9 mouse cellular contexts compared by ENCODE assay signal in the genomic region with DNA sequence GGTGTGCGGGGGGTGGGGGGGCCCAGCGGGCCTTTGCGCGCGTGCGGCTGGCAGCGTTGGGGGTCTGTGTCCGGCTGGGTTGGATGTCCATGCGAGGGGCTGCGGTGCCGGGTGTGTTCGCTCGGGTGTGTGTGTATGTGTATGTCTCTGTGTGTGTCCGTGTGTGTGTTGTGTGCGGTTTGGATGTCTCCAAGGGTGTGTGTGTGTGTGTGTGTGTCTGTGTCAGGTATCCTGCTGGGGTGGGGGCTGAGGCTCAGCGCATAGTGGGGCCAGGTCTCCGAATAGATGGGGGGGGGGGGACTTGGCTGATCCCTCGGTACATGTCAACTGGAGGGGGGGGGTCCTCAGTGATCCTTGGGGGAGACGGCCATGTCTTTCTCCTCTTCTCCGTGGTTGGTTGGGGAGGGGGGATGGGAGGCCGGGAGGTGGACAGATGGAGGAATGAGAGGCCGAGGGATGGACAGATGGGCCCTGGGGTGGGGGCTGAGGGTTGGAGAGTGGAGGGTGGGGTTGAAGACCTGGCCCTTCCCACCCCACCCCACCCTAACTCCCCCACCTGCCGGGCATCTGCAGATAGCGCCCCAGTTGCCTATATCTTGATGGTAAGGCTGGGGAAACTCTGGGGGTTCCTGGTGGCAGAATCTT. TPM values are rescaled to one million over a fixed set of nuclear protein-coding genes. Genes with fewer than 3 reads are reported as not detected.
A peak's percentile ranks its signal among the peaks of the same experiment; 100 is the strongest.
DNase-seq lines count a peak whose midpoint lies in the region; ATAC-seq and TF ChIP-seq lines count a peak whose summit lies in the region.
"Had no signal": no experiment of that assay in that cellular context is flagged by ENCODE, and none has a peak within 500 bp of the region (broad histone marks: within the 10 kb centered on the region; RNA-seq: fewer than 3 reads in every experiment).

No protein-coding gene starts in this region.

- peak overlapping the region; percentile 95 for H3K4me2 ChIP-seq in limb, embryonic 12.5 days
- H3K4me2 ChIP-seq in stomach, postnatal 0 days (replicated peaks; ENCODE audit: low read depth) = peak overlapping the region; percentile 99

- ATAC-seq in erythroblast, adult 5-6 weeks (replicated peaks; ENCODE audit: low FRiP score, poor library complexity, severe bottlenecking) = no peak
- ATAC-seq in limb, embryonic 12.5 days (ENCODE audit: insufficient number of reproducible peaks, insufficient read depth, low FRiP score, low TSS enrichment, low read depth) = peak; percentile 37; the same call in 1 of the 2 replicates
- ATAC-seq in stomach, postnatal 0 days (ENCODE audit: low FRiP score, low TSS enrichment) = peak; percentile 19; the same call in 1 of the 2 replicates

- peak overlapping the region; percentile 78 for H3K27ac ChIP-seq in limb, embryonic 12.5 days
- no peak overlapping the region for H3K27ac ChIP-seq in stomach, postnatal 0 days (replicated peaks)

- no peaks in the 10 kb centered on the region for H3K36me3 ChIP-seq in erythroblast, embryonic 14.5 days (ENCODE audit: control insufficient read depth)
- peaks cover 32% of the 10 kb centered on the region for H3K36me3 ChIP-seq in limb, embryonic 12.5 days
- H3K36me3 ChIP-seq in stomach, postnatal 0 days (ENCODE audit: control insufficient read depth, insufficient read depth, low read length) = no peaks in the 10 kb centered on the region

- H3K27me3 ChIP-seq in erythroblast, embryonic 14.5 days (ENCODE audit: control insufficient read depth) = peaks cover 20% of the 10 kb centered on the region
- no peaks in the 10 kb centered on the region for H3K27me3 ChIP-seq in limb, embryonic 12.5 days
- no peaks in the 10 kb centered on the region for H3K27me3 ChIP-seq in stomach, postnatal 0 days (ENCODE audit: control insufficient read depth, insufficient read depth, low read length)

- H3K4me1 ChIP-seq in erythroblast, embryonic 14.5 days (ENCODE audit: control insufficient read depth) = peaks cover 4% of the 10 kb centered on the region; the same call in 1 of the 2 replicates
- H3K4me1 ChIP-seq in limb, embryonic 12.5 days (replicated peaks) = peaks cover 15% of the 10 kb centered on the region
- 0 out of 2 replicates have a peak, but pooled peaks cover 2% of the 10 kb centered on the region for H3K4me1 ChIP-seq in stomach, postnatal 0 days (replicated peaks; ENCODE audit: control insufficient read depth, insufficient read depth)

- TF ChIP-seq EP300 in stomach, postnatal 0 days (optimal IDR thresholded peaks at IDR 0.05) = no peak

- DNase-seq in right cerebral cortex, postnatal 10 days (ENCODE audit: low spot score in 2 of 2) = peak; percentile 45 to 47
- no peak for DNase-seq in right cerebral cortex, adult 18-20 months
- no peak for DNase-seq in stomach, postnatal 0 days (ENCODE audit: low spot score)
- DNase-seq in adrenal gland, postnatal 36 days = no peak
- DNase-seq in spleen, adult 18-20 months = no peak

- under 1% methylated on average over 24 of the region's 24 CpGs for WGBS in limb, embryonic 12.5 days
- 5% methylated on average over 18 of the region's 24 CpGs for WGBS in stomach, postnatal 0 days

- H3K4me3 ChIP-seq in erythroblast, embryonic 14.5 days (replicated peaks) = peak overlapping the region; percentile 53
- H3K4me3 ChIP-seq in limb, embryonic 12.5 days (replicated peaks) = peak overlapping the region; percentile 90
- H3K4me3 ChIP-seq in stomach, postnatal 0 days (ENCODE audit: low read depth, low read length) = peak overlapping the region; percentile 67

- H3K9ac ChIP-seq in limb, embryonic 12.5 days (replicated peaks) = peak overlapping the region; percentile 92
- H3K9ac ChIP-seq in stomach, postnatal 0 days (ENCODE audit: low read length) = peak overlapping the region; percentile 71

- no peak for TF ChIP-seq CTCF in stomach, postnatal 0 days (IDR thresholded peaks at IDR 0.05; ENCODE audit: low read depth)

- no peaks in the 10 kb centered on the region for H3K9me3 ChIP-seq in erythroblast, embryonic 14.5 days (ENCODE audit: control insufficient read depth, low read length)
- H3K9me3 ChIP-seq in limb, embryonic 12.5 days = no peaks in the 10 kb centered on the region; the same call in 1 of the 2 replicates
- H3K9me3 ChIP-seq in stomach, postnatal 0 days (ENCODE audit: control insufficient read depth, low read length) = no peaks in the 10 kb centered on the region

RNA-seq across cellular contexts. Expression of gene Lrfn1, which starts 0.7 kb away (rescaled TPM):
- polyA plus RNA-seq in erythroblast, embryonic 14.5 days (2012) = 0.02 TPM in 2 replicates
- 6.9 TPM in 1 of 2 replicates, not detected in the other for total RNA-seq in erythroblast, adult 5-6 weeks (2015; ENCODE audit: low replicate concordance)
- total RNA-seq in erythroblast, adult 5-6 weeks (2017; ENCODE audit: low replicate concordance) = not detected in 2 replicates
- 7.5 and 7.9 TPM in 2 replicates for polyA plus RNA-seq in limb, embryonic 12.5 days (2016; fragmentation: Nextera tagmentation; extraction: Ambion mirVana)
- polyA plus RNA-seq in stomach, postnatal 0 days (2015; fragmentation: Nextera tagmentation; extraction: Ambion mirVana) = 0.96 and 1.3 TPM in 2 replicates
- total RNA-seq in adrenal gland, postnatal 36 days (2021) = 10 to 100 TPM; 15.6 to 17.5 TPM

RNA-seq across cellular contexts. Expression of gene Gmfg, which starts 15.2 kb away (rescaled TPM):
- 0.03 and 0.12 TPM in 2 replicates for polyA plus RNA-seq in erythroblast, embryonic 14.5 days (2012)
- 69.4 and 105 TPM in 2 replicates for total RNA-seq in erythroblast, adult 5-6 weeks (2015; ENCODE audit: low replicate concordance)
- total RNA-seq in erythroblast, adult 5-6 weeks (2017; ENCODE audit: low replicate concordance) = 115 and 118 TPM in 2 replicates
- polyA plus RNA-seq in limb, embryonic 12.5 days (2016; fragmentation: Nextera tagmentation; extraction: Ambion mirVana) = 6.2 and 9.0 TPM in 2 replicates
- 18.9 and 23.1 TPM in 2 replicates for polyA plus RNA-seq in stomach, postnatal 0 days (2015; fragmentation: Nextera tagmentation; extraction: Ambion mirVana)
- total RNA-seq in adrenal gland, postnatal 36 days (2021) = 1 to 10 TPM; 6.7 to 8.1 TPM

RNA-seq across cellular contexts. Expression of gene Ifnl2, which starts 57.8 kb away (rescaled TPM):
- polyA plus RNA-seq in erythroblast, embryonic 14.5 days (2012) = not detected in 2 replicates
- not detected in 2 replicates for total RNA-seq in erythroblast, adult 5-6 weeks (2015; ENCODE audit: low replicate concordance)
- not detected in 2 replicates for total RNA-seq in erythroblast, adult 5-6 weeks (2017; ENCODE audit: low replicate concordance)
- polyA plus RNA-seq in limb, embryonic 12.5 days (2016; fragmentation: Nextera tagmentation; extraction: Ambion mirVana) = not detected in 2 replicates
- polyA plus RNA-seq in stomach, postnatal 0 days (2015; fragmentation: Nextera tagmentation; extraction: Ambion mirVana) = not detected in 2 replicates
- total RNA-seq in adrenal gland, postnatal 36 days (2021) = not detected
- polyA plus RNA-seq: gonadal fat pad, adult 2 months had no signal

RNA-seq across cellular contexts. Expression of gene Paf1, which starts 59.7 kb away (rescaled TPM):
- 5.1 and 6.7 TPM in 2 replicates for polyA plus RNA-seq in erythroblast, embryonic 14.5 days (2012)
- 26.1 and 32.9 TPM in 2 replicates for total RNA-seq in erythroblast, adult 5-6 weeks (2015; ENCODE audit: low replicate concordance)
- total RNA-seq in erythroblast, adult 5-6 weeks (2017; ENCODE audit: low replicate concordance) = 16.7 and 24.7 TPM in 2 replicates
- polyA plus RNA-seq in limb, embryonic 12.5 days (2016; fragmentation: Nextera tagmentation; extraction: Ambion mirVana) = 83.0 and 86.8 TPM in 2 replicates
- 35.9 and 38.6 TPM in 2 replicates for polyA plus RNA-seq in stomach, postnatal 0 days (2015; fragmentation: Nextera tagmentation; extraction: Ambion mirVana)
- 10 to 100 TPM; 67.3 to 77.7 TPM for total RNA-seq in adrenal gland, postnatal 36 days (2021)

RNA-seq across cellular contexts. Expression of gene Med29, which starts 60.0 kb away (rescaled TPM):
- polyA plus RNA-seq in erythroblast, embryonic 14.5 days (2012) = 2.2 and 2.5 TPM in 2 replicates
- total RNA-seq in erythroblast, adult 5-6 weeks (2015; ENCODE audit: low replicate concordance) = 6.3 and 9.0 TPM in 2 replicates
- total RNA-seq in erythroblast, adult 5-6 weeks (2017; ENCODE audit: low replicate concordance) = 3.4 TPM in 1 of 2 replicates, not detected in the other
- 45.4 and 51.6 TPM in 2 replicates for polyA plus RNA-seq in limb, embryonic 12.5 days (2016; fragmentation: Nextera tagmentation; extraction: Ambion mirVana)
- polyA plus RNA-seq in stomach, postnatal 0 days (2015; fragmentation: Nextera tagmentation; extraction: Ambion mirVana) = 27.5 and 28.3 TPM in 2 replicates
- total RNA-seq in adrenal gland, postnatal 36 days (2021) = 10 to 100 TPM; 33.6 to 47.4 TPM

Comparison
In these comparisons a context has a peak if more than half of its experiments do, and no peak if none do; other contexts are left out.
1. DNase-seq: peak in right cerebral cortex, postnatal 10 days (2 of 2); none in right cerebral cortex, adult 18-20 months (single experiment), stomach, postnatal 0 days (single experiment), adrenal gland, postnatal 36 days (0 of 2) and spleen, adult 18-20 months (0 of 2).
2. Peak in every context shown above with its lines, with median percentiles within 50 percentile points of each other: H3K4me3 ChIP-seq.